Comparison of ENCODE assay signal across 8 mouse cellular contexts in genomic region chr1:53824446-53825337, GRCm38 (mm10). TPM values are rescaled to one million over a fixed set of nuclear protein-coding genes. Genes with fewer than 3 reads are reported as not detected.
DNase-seq lines count a peak whose midpoint lies in the region; ATAC-seq and TF ChIP-seq lines count a peak whose summit lies in the region.

No protein-coding gene starts in this region.

- TF ChIP-seq CTCF in gastrocnemius, adult 2 months (IDR thresholded peaks at IDR 0.05), result no peak

- no peak overlapping the region for H3K4me3 ChIP-seq in gastrocnemius, adult 2 months

- ATAC-seq in CD4-positive, CD25-positive, alpha-beta regulatory T cell, adult 4 months, result peak; percentile 36
- peak; percentile 50 for ATAC-seq in inflammation-experienced regulatory T-cells, adult 6 months
- ATAC-seq in cerebellum, adult (ENCODE audit: insufficient number of reproducible peaks, low FRiP score, low TSS enrichment), result no peak

- peak overlapping the region; percentile 64 for H3K27ac ChIP-seq in gastrocnemius, adult 2 months

- intact Hi-C loops in gastrocnemius, adult 2 months (cut with DNase I), result no loop called here
- intact Hi-C loops in gastrocnemius, postnatal 14 days (cut with DNase I; ENCODE audit: low total_unique reads), result no loop called here
- intact Hi-C loops in left cerebral cortex, postnatal 4 days (cut with DNase I), result no loop called here
- intact Hi-C loops in left cerebral cortex, postnatal 25 days (cut with DNase I), result loop anchor here (5.0 kb wide), 2 partner anchors 68 to 107 kb away; no protein-coding TSS in a partner anchor

- no peak for DNase-seq in gastrocnemius, adult 2 months
- no peak for DNase-seq in gastrocnemius, postnatal 14 days
- DNase-seq in left cerebral cortex, postnatal 4 days, result peak; percentile 21
- DNase-seq in left cerebral cortex, postnatal 25 days (ENCODE audit: low spot score in 2 of 2), result no peak
- DNase-seq in urinary bladder, postnatal 36 days (ENCODE audit: low spot score in 2 of 2), result no peak

RNA-seq across cellular contexts. Expression of gene Stk17b, which starts 39.7 kb away (rescaled TPM):
- total RNA-seq in gastrocnemius, adult 2 months (2021), result 1 to 10 TPM; 6.0 to 6.7 TPM
- total RNA-seq in gastrocnemius, postnatal 14 days (2021), result 1 to 10 TPM; 7.2 to 8.3 TPM
- 1 to 10 TPM; 5.4 to 7.0 TPM for total RNA-seq in left cerebral cortex, postnatal 4 days (2021)
- 1 to 10 TPM; 6.5 to 8.4 TPM for total RNA-seq in left cerebral cortex, postnatal 25 days (2021)
- polyA plus RNA-seq in CD4-positive, CD25-positive, alpha-beta regulatory T cell, adult 4 months (2017; shearing (Covaris generic)), result 100 to 1,000 TPM; 437 to 460 TPM
- 100 to 1,000 TPM; 464 to 513 (median 490) TPM for polyA plus RNA-seq in inflammation-experienced regulatory T-cells, adult 6 months (2017; shearing (Covaris generic))
